Mouse (Mus musculus): ENCODE data around the gene Nfx1.

DNA sequence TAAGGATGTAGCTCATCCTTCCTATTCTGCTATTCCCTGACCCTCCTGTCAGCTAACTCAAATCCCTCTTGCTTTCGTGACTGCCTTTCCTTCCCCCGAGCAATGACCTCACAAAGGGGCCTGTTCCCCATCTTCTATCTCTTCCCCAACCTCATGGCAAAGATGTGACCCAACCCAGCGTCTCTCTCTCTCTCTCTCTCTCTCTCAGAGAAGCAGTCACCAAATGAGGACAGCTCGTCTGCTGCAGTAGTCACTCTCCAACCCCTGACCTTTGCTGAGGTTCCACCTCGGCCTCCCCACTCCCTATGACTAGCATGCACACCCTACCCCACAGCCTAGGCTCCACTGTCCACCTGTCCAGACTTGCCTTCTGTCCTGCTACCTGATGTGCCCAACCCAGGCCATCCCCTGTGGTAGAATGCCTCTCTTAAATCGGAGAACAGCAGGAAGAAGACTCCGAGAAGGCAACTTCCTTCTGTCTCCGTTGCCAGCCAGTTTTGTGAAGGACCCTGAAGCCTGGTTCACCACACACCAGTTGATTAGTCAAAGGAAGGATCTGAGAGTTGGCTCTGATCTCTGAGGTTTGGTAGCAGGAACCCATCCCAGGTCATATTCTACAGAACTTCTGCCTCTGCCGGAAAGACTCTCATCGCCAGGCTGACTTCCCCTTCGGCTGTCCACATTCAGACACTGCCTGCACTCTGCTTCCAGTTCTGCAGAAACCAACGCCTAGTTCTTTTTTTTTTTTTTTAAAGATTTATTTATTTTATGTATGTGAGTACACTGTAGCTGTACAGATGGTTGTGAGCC, 102.5 kb downstream of the Nfx1 start:
- TF ChIP-seq CTCF (IDR thresholded peaks at IDR 0.05) (no peak), EP300 (IDR thresholded peaks at IDR 0.05) (no peak)
